Mouse (Mus musculus) CH12.LX (cell line): ENCODE measurements around the gene Pofut2. TPM values are rescaled to one million over a fixed set of nuclear protein-coding genes. Genes with fewer than 3 reads are reported as not detected.

Source experiments
- DNase-seq: peaks from one replicate; pipeline ENCODE4 v3.0.0-alpha.2; 2013; ENCODE audit errors: extremely low read depth
- H3K27ac ChIP-seq: 2 replicates; pipeline ENCODE4 v1.5.1; 2012; ENCODE audit warnings: low read depth, mild to moderate bottlenecking, control low read depth, moderate library complexity; ENCODE audit not compliant: insufficient read depth
- H3K27me3 ChIP-seq: replicated peaks from 2 replicates; pipeline ENCODE3; 2012; ENCODE audit warnings: inconsistent platforms
- H3K36me3 ChIP-seq, 2 experiments: replicated peaks in 1 of 2; 2 replicates each; pipeline versions ENCODE3 to v1.6.1; 2012; ENCODE audit warnings: inconsistent platforms in 1 of 2, low read length in 1 of 2, mild to moderate bottlenecking in 1 of 2, mixed read lengths in 1 of 2, moderate library complexity in 1 of 2; ENCODE audit not compliant: control insufficient read depth in 1 of 2, insufficient read depth in 1 of 2
- H3K4me1 ChIP-seq, 2 experiments: 2 replicates each; pipeline ENCODE4 v1.6.1; 2012; ENCODE audit warnings: inconsistent platforms in 1 of 2, moderate library complexity in 1 of 2; ENCODE audit not compliant: insufficient read depth in 2 of 2, control insufficient read depth in 1 of 2
- H3K4me2 ChIP-seq: 2 replicates; pipeline ENCODE4 v1.6.1; 2012; ENCODE audit warnings: low read depth, mild to moderate bottlenecking, control low read depth; ENCODE audit not compliant: poor library complexity, insufficient read depth, severe bottlenecking
- H3K4me3 ChIP-seq, 3 experiments: fragments of 150-350 bp in 1 of 3; sonication (generic) in 1 of 3; replicated peaks in 1 of 3; 2 replicates each; pipeline versions ENCODE3 to v1.5.1; 2011 to 2012; ENCODE audit warnings: low read depth in 2 of 3, low read length in 2 of 3, mild to moderate bottlenecking in 2 of 3, moderate library complexity in 2 of 3, control low read depth in 1 of 3, improper control_type of control experiment in 1 of 3, inconsistent platforms in 1 of 3, mixed read lengths in 1 of 3; ENCODE audit not compliant: poor library complexity in 1 of 3
- H3K79me2 ChIP-seq: replicated peaks from 2 replicates; pipeline ENCODE4 v1.6.1; 2012; ENCODE audit warnings: mild to moderate bottlenecking, moderate library complexity; ENCODE audit not compliant: control insufficient read depth, poor library complexity, insufficient read depth, severe bottlenecking; ENCODE audit errors: extremely low read depth
- H3K9ac ChIP-seq: 2 replicates; pipeline ENCODE4 v1.6.1; 2012; ENCODE audit warnings: low read depth, mild to moderate bottlenecking, control low read depth, moderate library complexity; ENCODE audit not compliant: insufficient read depth
- H3K9me3 ChIP-seq: replicated peaks from 2 replicates; pipeline ENCODE3; 2012; ENCODE audit warnings: low read length, inconsistent platforms, mixed read lengths
- BHLHE40 ChIP-seq: IDR thresholded peaks from 2 replicates; pipeline ENCODE4 v1.6.1; 2011; ENCODE audit warnings: mild to moderate bottlenecking, low read depth, low read length, improper control_type of control experiment
- CTCF ChIP-seq, 2 experiments: IDR thresholded peaks in 1 of 2; conservative IDR thresholded peaks in 1 of 2; 2 replicates each; pipeline ENCODE4 v1.5.1; 2011 to 2012; ENCODE audit warnings: low read depth in 2 of 2, low read length in 2 of 2, improper control_type of control experiment in 1 of 2, inconsistent platforms in 1 of 2, mild to moderate bottlenecking in 1 of 2, moderate library complexity in 1 of 2
- E2F4 ChIP-seq: IDR thresholded peaks from 2 replicates; pipeline ENCODE4 v1.6.1; 2011; ENCODE audit warnings: low read depth, low read length, improper control_type of control experiment; ENCODE audit not compliant: insufficient replicate concordance
- ELF1 ChIP-seq: IDR thresholded peaks from 2 replicates; pipeline ENCODE4 v1.6.1; 2014; ENCODE audit warnings: low read depth, mild to moderate bottlenecking, inconsistent platforms, low read length, improper control_type of control experiment
- ETS1 ChIP-seq: conservative IDR thresholded peaks from 2 replicates; pipeline ENCODE4 v1.6.1; 2012; ENCODE audit warnings: low read depth, mild to moderate bottlenecking, inconsistent platforms, low read length, improper control_type of control experiment, moderate library complexity
- JUND ChIP-seq: conservative IDR thresholded peaks from 2 replicates; pipeline ENCODE4 v1.6.1; 2011; ENCODE audit warnings: low read depth, low read length, improper control_type of control experiment
- KAT2A ChIP-seq: IDR thresholded peaks from 2 replicates; pipeline ENCODE4 v1.6.1; 2012; ENCODE audit warnings: low read length, improper control_type of control experiment, inconsistent platforms; ENCODE audit not compliant: insufficient replicate concordance
- MAX ChIP-seq: IDR thresholded peaks from 2 replicates; pipeline ENCODE4 v1.6.1; 2011; ENCODE audit warnings: low read length, improper control_type of control experiment
- MAZ ChIP-seq: IDR thresholded peaks from 2 replicates; pipeline ENCODE4 v1.6.1; 2012; ENCODE audit warnings: low read depth, mild to moderate bottlenecking, inconsistent platforms, low read length, improper control_type of control experiment, moderate library complexity
- MEF2A ChIP-seq: IDR thresholded peaks from 2 replicates; pipeline ENCODE4 v1.6.1; 2014; ENCODE audit warnings: low read depth, mild to moderate bottlenecking, inconsistent platforms, low read length, improper control_type of control experiment, borderline replicate concordance
- POLR2A ChIP-seq: IDR thresholded peaks from 2 replicates; pipeline ENCODE4 v1.6.1; 2011; ENCODE audit warnings: low read depth, mild to moderate bottlenecking, improper control_type of control experiment, low read length
- POLR2AphosphoS2 ChIP-seq: IDR thresholded peaks from 2 replicates; pipeline ENCODE4 v1.6.1; 2011; ENCODE audit warnings: low read depth, low read length, improper control_type of control experiment
- SMC3 ChIP-seq: IDR thresholded peaks from 2 replicates; pipeline ENCODE4 v1.6.1; 2011; ENCODE audit warnings: low read depth, low read length, improper control_type of control experiment
- TBP ChIP-seq: conservative IDR thresholded peaks from 2 replicates; pipeline ENCODE4 v1.6.1; 2011; ENCODE audit warnings: low read depth, low read length, improper control_type of control experiment
- TCF12 ChIP-seq: IDR thresholded peaks from 2 replicates; pipeline ENCODE4 v1.6.1; 2014; ENCODE audit warnings: low read depth, mild to moderate bottlenecking, inconsistent platforms, low read length, improper control_type of control experiment
- UBTF ChIP-seq: IDR thresholded peaks from 2 replicates; pipeline ENCODE4 v1.6.1; 2012; ENCODE audit warnings: low read depth, mild to moderate bottlenecking, inconsistent platforms, low read length, improper control_type of control experiment, moderate library complexity
- USF1 ChIP-seq: IDR thresholded peaks from 2 replicates; pipeline ENCODE4 v1.6.1; 2014; ENCODE audit warnings: low read depth, mild to moderate bottlenecking, inconsistent platforms, low read length, improper control_type of control experiment
- USF2 ChIP-seq: conservative IDR thresholded peaks from 2 replicates; pipeline ENCODE4 v1.6.1; 2011; ENCODE audit warnings: low read depth, low read length, improper control_type of control experiment
- ZC3H11A ChIP-seq: IDR thresholded peaks from 2 replicates; pipeline ENCODE4 v1.6.1; 2012; ENCODE audit warnings: low read depth, mild to moderate bottlenecking, inconsistent platforms, low read length, improper control_type of control experiment
- ZNF384 ChIP-seq: IDR thresholded peaks from 2 replicates; pipeline ENCODE4 v1.6.1; 2012; ENCODE audit warnings: low read depth, low read length, improper control_type of control experiment, inconsistent platforms
- dilution Hi-C: fragments of 300-500 bp; cut with MboI; formaldehyde crosslinking; loops from 2 replicates; pipeline ENCODE4 v1.14.3; 2020; ENCODE audit warnings: low sequenced_read_pairs; ENCODE audit not compliant: extremely low pct_unique_long_range_greater_than_20kb, extremely low pct_ligation_motif_present
- in situ Hi-C: fragments of 300-500 bp; cut with MboI; formaldehyde crosslinking; loops from 3 replicates; pipeline ENCODE4 v1.14.3; 2019; ENCODE audit warnings: low sequenced_read_pairs, low pct_ligation_motif_present, low pct_unique_long_range_greater_than_20kb, mixed read lengths
- polyA plus RNA-seq: library from polyadenylated mRNA; unstranded; fragments of >175 nt; gene quantifications from 2 replicates; pipeline ENCODE4 v1.2.1, GENCODE M21; 2012; ENCODE audit warnings: low read depth; ENCODE audit not compliant: insufficient read length
- total RNA-seq, 2 experiments: library from RNA; depleted of rRNA; stranded (reverse); fragments of 300-350 nt in 1 of 2; fragments of >200 nt in 1 of 2; gene quantifications; 2 replicates each; pipeline ENCODE4 v1.2.3; 2012 to 2014

Gene Pofut2
- total and polyA plus RNA-seq, 3 experiments: 13.6 to 23.4 (median 22.0) TPM

DNA sequence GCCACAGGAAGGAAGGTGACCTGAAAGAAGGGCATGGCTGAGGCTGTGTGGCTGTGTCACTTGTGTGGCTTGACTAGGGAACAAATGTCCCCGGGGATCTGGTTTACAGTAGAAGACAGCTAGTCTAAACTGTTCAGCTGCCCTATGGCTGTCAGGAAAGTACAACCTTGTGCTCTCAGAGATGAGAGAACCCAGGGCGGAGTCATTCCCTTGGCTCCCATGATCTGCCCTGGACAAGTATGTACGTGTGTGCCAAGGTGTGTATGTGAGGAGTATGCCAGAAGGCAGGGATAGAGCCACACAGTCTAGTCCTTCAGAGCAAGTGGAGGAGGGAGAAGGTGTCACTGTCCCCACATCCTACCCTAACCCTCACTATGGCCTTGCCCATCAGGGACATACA, 48.4 kb upstream of the Pofut2 start:
- peaks cover 6% of the 10 kb centered on the region for H3K9me3 ChIP-seq
- no peak overlapping the region for H3K4me2 ChIP-seq
- H3K36me3 ChIP-seq: no peaks in the 10 kb centered on the region
- in situ Hi-C loops (no loop called here), dilution Hi-C loops (no loop called here)
- no peak for DNase-seq
- H3K79me2 ChIP-seq: no peaks in the 10 kb centered on the region
- no peak overlapping the region for H3K9ac ChIP-seq
- no peak overlapping the region for H3K27ac ChIP-seq
- peaks cover 66% of the 10 kb centered on the region for H3K27me3 ChIP-seq
- TF ChIP-seq MAZ: no peak
- 0 out of 4 replicates have a peak, but pooled peaks cover 0 to 6% of the 10 kb centered on the region in 2 experiments for H3K4me1 ChIP-seq
- no peak overlapping the region for H3K4me3 ChIP-seq

GRCm38 (mm10) chr10:77211116-77211570, 47.9 kb upstream of the Pofut2 start:
- no peak overlapping the region for H3K4me3 ChIP-seq
- in situ Hi-C loops (no loop called here), dilution Hi-C loops (no loop called here)
- TF ChIP-seq BHLHE40 (peak; percentile 36), KAT2A (no peak), ELF1 (no peak), MAX (no peak), POLR2A (no peak), MEF2A (no peak), E2F4 (no peak), TCF12 (no peak), SMC3 (no peak)
- no peak overlapping the region for H3K4me2 ChIP-seq
- peaks cover 70% of the 10 kb centered on the region for H3K27me3 ChIP-seq
- H3K36me3 ChIP-seq: no peaks in the 10 kb centered on the region
- H3K9ac ChIP-seq: no peak overlapping the region
- no peak for DNase-seq
- no peak overlapping the region for H3K27ac ChIP-seq
- no peaks in the 10 kb centered on the region for H3K79me2 ChIP-seq
- 0 out of 4 replicates have a peak, but pooled peaks cover 0 to 6% of the 10 kb centered on the region in 2 experiments for H3K4me1 ChIP-seq
- H3K9me3 ChIP-seq: peaks cover 6% of the 10 kb centered on the region

DNA sequence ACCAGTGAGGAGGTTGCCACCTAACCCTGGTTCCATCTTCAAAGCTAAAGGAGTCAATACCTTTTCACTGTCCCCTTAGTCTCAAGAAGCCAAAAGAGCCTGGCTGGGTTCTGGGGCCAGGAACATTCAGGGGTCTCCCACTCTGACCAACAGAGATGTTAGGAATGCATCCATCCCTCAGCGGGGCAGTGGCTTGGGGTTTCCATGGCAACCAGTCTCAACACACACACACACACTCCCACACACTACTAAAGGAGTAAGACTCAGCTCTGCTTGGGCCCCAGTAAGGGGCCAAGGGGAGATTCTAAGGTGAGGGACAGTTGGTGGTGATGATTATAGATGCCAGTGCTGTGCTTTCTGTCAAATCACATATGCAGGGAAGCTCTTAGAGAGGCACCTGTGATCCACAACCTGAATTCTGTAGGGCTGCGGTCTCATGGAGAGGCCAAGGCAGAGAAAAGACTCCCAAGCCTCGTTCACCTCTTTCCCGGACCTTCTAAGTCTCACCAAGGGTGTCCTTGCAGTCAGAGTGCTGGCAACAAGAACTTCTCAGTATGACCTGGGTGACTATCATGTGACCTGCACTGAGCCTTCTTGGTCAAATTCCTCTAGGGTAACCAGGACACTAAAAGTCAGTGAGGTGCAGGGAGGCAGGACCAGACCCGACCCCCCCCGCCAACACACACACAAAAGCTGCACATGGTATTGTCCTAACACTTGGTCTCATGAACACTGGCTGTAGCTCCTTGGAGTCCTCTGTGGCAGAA, 46.5 kb upstream of the Pofut2 start:
- no peak for TF ChIP-seq BHLHE40
- TF ChIP-seq ZC3H11A: no peak
- no peak for TF ChIP-seq USF1
- TF ChIP-seq TCF12: no peak
- TF ChIP-seq CTCF (conservative IDR thresholded peaks at IDR 0.05 in 1 of 2, IDR thresholded peaks at IDR 0.05 in 1 of 2; ENCODE audit: low read depth in 2 of 2, low read length in 2 of 2): no peak
- TF ChIP-seq TBP: no peak
- no peak for TF ChIP-seq MAZ
- no peak for TF ChIP-seq POLR2A
- TF ChIP-seq USF2: no peak
- no peak for TF ChIP-seq POLR2AphosphoS2
- no peak for TF ChIP-seq E2F4
- no peak for TF ChIP-seq ETS1
- no peak for TF ChIP-seq ZNF384
- TF ChIP-seq JUND: no peak
- no peak for TF ChIP-seq UBTF
- TF ChIP-seq MAX: no peak
- dilution Hi-C loops (no loop called here), in situ Hi-C loops (no loop called here)
- Histone ChIP-seq H3K36me3 (no peaks in the 10 kb centered on the region), H3K9me3 (peaks cover 6% of the 10 kb centered on the region), H3K9ac (no peak overlapping the region), H3K27ac (no peak overlapping the region), H3K4me1 (no peaks in the 10 kb centered on the region), H3K79me2 (no peaks in the 10 kb centered on the region), H3K4me3 (no peak overlapping the region), H3K4me2 (no peak overlapping the region), H3K27me3 (peaks cover 66% of the 10 kb centered on the region)
- DNase-seq: no peak
